Mouse (Mus musculus) right cerebral cortex, adult 2 months (tissue): ENCODE measurements at regions not wholly inside any gene's neighbourhood (a gene's known extent, or its start where the extent isn't known, plus 50 kb on each side); places are given as distances from the start of the nearest gene placed in this dataset.

Experiments used
- DNase-seq, 2 experiments: peaks; one replicate each; pipeline ENCODE4 v3.0.0; 2021 to 2022; ENCODE audit warnings: low spot score in 2 of 2

- no peak for DNase-seq
Measured at GRCm38 (mm10) chr17:47317651-47318050, 51.0 kb upstream of the Mrps10 start.

DNA sequence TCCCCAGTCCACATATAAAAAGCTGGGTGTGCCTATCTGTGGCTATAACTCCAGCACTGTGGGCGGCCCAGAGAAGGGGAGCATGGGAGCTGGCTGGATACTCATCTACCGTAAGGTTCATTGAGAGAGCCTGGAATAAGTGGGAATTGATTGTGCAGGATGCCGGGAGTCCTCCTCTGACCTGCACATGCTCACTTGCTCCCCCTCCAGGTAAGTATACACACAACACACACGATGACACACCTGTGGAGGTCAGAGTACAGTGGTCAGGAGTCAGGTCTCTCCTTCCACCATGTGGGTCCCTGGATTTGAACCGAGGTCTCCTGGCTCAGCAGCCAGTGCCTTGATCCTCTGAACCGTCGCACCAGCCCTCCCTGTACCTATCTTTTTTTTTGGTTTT, 55.5 kb upstream of the Mrps10 start:
- no peak for DNase-seq

- no peak for DNase-seq
Measured at GRCm38 (mm10) chr17:47311272-47311671, 57.4 kb upstream of the Mrps10 start.

DNA sequence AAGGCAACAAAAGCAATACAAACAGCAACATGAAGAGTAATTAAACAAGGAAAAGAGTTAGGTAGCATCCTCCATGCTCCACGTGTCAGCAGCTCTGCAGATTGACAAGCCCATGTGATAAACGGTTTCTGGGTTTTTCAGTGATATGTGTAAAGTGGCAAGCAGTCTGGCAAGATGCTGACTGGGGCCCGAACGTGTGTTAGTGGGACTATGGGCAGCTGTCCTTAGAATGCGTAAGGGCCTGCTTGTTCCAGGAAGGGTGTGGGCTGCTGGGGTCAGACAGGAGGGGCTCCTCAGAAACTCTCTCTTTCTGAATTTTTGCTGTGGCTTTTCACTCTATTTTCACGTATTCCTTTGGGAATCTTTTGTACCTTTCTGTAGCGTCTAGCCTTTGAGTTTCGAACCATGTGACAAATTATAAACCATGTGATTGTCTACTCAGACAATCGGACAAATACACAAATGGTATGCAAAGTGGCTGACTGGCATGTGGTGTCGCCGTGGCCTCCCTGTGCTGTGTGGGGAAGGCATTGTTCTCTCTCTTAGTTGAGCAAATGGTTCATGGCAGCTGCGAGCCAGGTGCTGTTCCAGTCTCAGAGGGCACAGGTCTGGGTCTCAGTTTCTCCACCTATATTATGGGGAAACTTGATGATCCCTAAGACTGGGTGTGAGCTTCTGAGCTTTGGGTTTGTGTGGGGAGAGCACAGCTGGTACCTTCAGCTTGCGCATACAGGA, 62.5 kb upstream of the Mrps10 start:
- DNase-seq = no peak

- DNase-seq = no peak
Measured at GRCm38 (mm10) chr17:47304463-47305199, 64.1 kb upstream of the Mrps10 start.

- DNase-seq = no peak
Measured at GRCm38 (mm10) chr17:47303600-47303999, 65.1 kb upstream of the Mrps10 start.

DNA sequence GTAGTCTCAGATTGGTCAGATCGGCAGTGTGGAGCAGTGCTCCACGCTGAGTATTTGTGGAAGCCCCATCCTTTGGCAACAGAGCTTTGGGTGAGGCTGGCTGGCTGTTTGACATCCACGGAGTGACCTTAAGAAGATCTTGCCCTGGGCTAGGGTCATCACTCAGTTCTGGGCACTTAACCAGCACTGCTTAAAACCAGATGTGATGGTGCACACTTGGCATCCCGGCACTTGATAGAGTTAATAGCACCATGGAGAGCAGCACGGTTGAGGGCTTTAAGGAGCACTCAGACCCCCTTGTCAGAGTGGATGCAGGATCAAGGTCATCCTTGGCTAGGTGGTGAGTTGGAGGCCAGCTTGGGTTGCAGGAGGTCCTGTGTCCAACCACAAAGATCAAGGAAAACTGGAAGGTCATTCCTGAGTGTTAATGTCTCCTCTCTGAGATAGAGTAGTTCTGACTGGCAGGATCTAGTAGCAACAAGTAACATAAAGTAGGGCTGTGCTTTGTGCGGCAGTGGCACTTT, 70.2 kb upstream of the Mrps10 start:
- no peak for DNase-seq

DNA sequence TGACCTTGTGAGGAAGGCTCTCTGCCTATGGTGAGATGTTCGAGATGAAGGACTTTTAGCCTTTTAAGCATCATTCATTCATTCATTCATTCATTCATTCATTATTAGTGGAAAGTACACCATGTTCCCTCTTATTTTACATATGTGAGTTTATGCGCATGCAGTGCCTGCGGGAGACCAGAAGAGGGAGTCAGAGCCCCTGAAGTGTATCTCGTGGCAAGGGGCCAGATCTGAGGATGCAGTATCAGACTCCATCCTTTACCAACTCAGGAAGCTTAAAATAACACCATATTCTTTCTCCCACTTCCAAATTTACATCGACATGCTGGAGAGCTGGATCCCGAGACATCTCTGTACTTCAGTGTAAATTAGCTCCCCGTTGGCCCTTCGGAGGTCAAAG, 70.7 kb upstream of the Mrps10 start:
- DNase-seq = peak; percentile 30 to 33

GRCm38 (mm10) chr17:47296709-47297450, 71.8 kb upstream of the Mrps10 start:
- no peak for DNase-seq

GRCm38 (mm10) chr17:47295315-47296011, 73.2 kb upstream of the Mrps10 start:
- peak in 1 of 2 experiments; percentile 21 for DNase-seq

DNA sequence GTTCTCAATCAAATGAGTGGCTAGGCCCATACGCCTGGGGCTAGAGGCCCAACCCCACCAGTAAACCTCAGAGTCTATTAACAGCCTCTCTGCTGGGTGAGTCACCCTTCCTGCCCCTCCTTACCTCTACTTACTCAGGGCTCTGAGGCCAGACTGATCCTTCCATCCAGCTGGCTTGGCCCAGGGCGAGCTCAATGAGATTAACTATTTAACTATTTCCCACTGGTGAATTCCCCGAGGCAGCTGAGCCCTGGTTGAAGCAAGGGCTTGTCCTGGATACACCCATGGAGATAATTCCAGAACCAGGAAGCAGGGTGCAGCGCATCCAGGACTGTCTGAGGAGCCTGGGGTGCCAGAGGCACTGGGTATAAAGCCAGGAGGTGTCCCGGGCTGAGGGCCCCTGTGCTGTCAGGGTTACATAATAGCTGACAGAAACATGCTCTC, 74.6 kb upstream of the Mrps10 start:
- peak in 1 of 2 experiments; percentile 16 for DNase-seq

GRCm38 (mm10) chr17:47293178-47293577, 75.5 kb upstream of the Mrps10 start:
- DNase-seq = no peak

- no peak for DNase-seq
Measured at GRCm38 (mm10) chr17:47291558-47291957, 77.1 kb upstream of the Mrps10 start.

DNA sequence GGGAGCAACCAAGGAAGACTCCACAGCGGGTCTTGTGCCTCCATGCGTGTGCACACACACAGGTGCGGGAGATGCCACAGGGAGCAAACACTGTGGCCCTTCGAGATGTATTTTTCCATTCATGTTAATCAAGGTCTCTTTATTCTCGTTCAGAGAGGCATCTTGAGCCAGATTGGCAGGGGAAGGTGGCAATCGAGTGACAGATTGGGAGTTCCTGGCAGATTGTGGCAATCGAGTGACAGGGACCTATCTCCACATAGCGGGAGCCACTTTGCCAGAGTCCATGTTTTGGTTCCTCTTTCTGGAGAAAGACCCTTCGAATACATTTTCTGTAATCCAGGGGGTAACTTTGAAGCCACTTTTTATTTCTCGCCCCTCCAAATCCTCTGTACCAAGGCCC, 83.1 kb upstream of the Mrps10 start:
- DNase-seq = no peak

DNA sequence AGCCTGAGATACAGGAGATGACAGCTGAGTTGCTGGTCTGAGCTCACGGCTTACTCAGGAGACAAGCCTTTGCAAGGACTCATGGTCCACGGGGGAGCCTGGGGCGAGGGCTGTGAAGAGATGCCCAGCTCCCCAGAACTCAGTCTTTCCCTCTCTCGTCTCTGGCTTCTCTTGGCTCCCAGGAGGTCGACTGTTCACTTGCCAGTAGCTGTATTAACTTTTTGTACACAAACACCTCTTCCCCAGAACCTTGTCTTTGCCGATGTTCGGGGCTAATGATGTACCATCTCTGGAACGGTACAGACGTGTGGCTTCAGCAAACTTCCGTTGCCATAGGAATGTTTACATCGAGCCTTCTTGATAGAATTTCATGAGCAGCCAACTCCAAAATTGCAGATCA, 84.5 kb upstream of the Mrps10 start:
- DNase-seq = no peak

DNA sequence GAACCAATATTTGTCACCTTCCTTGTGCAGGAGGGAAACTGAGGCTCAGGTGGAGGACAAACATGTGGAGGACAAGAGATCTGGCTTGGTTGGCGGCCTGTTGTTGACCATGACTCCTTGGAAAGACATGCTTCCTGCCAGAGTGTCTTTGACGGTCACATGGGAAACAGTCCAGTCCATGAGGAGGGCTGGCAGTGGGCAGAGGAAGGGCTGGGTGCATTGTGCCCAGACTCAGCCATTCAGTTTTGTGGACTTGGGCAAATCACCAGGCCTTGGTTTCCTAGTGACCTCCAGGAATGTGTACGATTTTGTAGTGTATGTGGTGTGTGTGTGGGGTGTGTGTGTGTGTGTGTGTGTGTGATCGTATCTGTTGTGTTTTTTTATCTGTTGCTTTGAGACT, 85.5 kb upstream of the Mrps10 start:
- DNase-seq = no peak

DNA sequence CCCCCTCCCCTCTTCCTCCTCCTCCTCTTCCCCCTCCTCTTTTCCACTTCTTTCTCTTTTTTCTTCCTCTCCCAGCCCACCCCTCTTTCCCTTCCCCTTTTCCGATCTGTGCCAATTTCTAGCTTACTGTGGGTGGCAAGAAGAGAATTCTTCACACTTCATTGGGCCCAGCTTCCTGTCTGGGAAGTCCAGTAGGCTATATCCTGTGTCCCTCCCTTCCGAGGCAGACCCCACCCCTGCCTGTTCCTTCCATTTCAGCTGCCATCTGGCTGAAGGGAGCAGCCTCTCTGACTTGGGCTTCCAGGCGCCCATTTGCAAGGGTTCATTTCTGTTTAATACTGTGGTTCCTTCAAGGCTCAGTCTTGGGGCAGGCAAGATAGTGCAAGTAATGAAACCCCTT, 86.2 kb upstream of the Mrps10 start:
- no peak for DNase-seq

GRCm38 (mm10) chr17:47277890-47278289, 90.8 kb upstream of the Mrps10 start:
- no peak for DNase-seq

- no peak for DNase-seq
Measured at GRCm38 (mm10) chr17:47276639-47277038, 92.0 kb upstream of the Mrps10 start.

- no peak for DNase-seq
Measured at GRCm38 (mm10) chr17:47275796-47276311, 92.8 kb upstream of the Mrps10 start.

DNA sequence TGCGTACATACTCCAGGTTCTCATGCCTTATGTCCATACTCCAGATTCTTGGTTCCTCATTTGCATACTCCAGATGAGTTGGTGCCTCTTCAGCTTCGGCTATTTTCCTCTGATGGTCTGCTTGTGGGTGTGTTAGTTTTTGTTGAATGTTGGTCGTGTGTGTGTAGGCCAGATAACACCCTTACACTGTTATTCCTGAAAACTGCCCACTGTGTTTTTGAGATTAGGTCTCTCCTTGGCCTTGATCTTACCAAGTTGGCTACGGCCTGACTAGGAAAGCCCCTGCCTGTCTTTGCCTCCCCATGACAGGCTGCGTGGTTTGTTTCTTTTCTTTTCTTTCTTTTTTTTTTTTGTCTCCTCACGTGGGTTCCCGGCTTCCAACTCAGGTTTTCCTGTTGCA, 95.4 kb upstream of the Mrps10 start:
- no peak for DNase-seq
